Mouse (Mus musculus): ENCODE results near the gene Ccdc47. TPM values are rescaled to one million over a fixed set of nuclear protein-coding genes. Genes with fewer than 3 reads are reported as not detected.
"Not testable (repeated sequence)": the region's sequence is repeated elsewhere in the genome, so short reads cannot be mapped to it uniquely, and the experiment has no call there.

Ccdc47 gene
- polyA plus RNA-seq, 1 experiment from 2014 or later: 65.7 TPM

DNA sequence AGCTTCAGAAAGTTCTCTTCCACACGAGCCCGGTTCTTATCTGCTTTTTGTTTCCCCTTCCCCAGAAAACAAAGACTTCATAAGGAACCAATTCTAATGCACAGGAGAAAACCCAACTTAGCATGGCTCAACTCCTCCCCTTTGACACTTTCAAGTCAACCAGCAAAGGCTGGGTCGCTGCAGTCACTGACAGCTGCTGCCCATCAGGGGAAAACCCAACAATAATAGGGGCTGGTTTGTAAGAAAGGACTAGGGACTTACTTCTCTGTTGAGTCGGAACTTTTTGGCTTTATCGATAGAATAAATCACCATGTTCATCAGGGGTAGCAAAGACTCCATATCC lies 14.1 kb downstream of the Ccdc47 start, which contains the start of gene Strada:
Gene Strada (minus strand): TSS at position 46 of the 343 bp plus-strand sequence.
- Histone ChIP-seq H3K36me3 (ENCODE audit: control insufficient read depth, insufficient read depth, low read length) (peaks cover 3% of the 10 kb centered on the region; the same call in 1 of the 2 replicates), H3K27me3 (ENCODE audit: control insufficient read depth, insufficient read depth, low read length) (no peaks in the 10 kb centered on the region), H3K27ac (ENCODE audit: low read depth, low read length) (no peak within 1 kb of the TSS), H3K4me2 (replicated peaks; ENCODE audit: low read depth, low read length) (no peak within 1 kb of the TSS), H3K9ac (ENCODE audit: low read depth, low read length) (no peak within 1 kb of the TSS), H3K9me3 (ENCODE audit: control insufficient read depth, low read length) (no peaks in the 10 kb centered on the region), H3K4me1 (replicated peaks; ENCODE audit: control insufficient read depth, insufficient read depth, low read length) (no peaks in the 10 kb centered on the region), H3K4me3 (ENCODE audit: low read depth, low read length) (no peak within 1 kb of the TSS)
- ATAC-seq (ENCODE audit: low FRiP score): no peak
- WGBS: 83% methylated on average over 5 of the region's 5 CpGs
- no peak for DNase-seq (ENCODE audit: low spot score)

DNA sequence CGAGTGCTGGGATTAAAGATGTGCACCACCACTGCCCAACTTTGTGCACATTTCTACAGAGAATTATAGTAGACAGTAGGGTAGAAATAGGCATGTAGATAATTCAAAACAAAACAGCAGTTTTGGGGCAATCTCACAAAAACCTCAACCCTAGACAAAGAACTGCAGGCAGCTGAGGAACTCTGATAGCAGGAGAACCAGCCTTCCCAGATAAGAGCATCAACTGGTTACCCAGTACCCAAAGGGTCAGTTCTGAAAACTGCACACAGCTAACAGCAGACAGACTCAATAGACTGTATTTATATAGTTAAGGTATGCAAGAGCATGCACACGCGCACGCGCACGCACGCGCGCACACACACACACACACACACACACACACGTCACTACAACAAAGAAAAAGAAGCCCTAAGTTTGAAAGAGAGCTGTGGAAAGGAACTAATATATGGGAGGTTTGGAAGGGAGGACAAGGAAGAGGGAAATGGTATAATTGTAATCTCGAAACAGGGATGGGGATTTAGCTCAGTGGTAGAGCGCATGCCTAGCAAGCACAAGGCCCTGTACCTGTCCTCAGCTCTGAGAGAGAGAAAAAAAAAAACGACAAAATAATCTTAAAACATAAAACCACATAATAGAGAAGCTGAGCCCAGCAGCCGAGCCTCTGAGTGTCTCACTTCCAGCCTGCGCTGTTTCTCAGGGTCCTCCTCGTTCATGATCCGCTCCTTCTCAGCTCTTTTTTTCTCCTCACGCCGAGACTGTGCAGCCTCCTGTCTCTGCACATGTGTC lies 14.6 kb downstream of the Ccdc47 start:
- WGBS: 93% methylated on average over 19 of the region's 19 CpGs
- Histone ChIP-seq H3K36me3 (ENCODE audit: control insufficient read depth, insufficient read depth, low read length) (peaks cover 3% of the 10 kb centered on the region; the same call in 1 of the 2 replicates), H3K27me3 (ENCODE audit: control insufficient read depth, insufficient read depth, low read length) (no peaks in the 10 kb centered on the region)

DNA sequence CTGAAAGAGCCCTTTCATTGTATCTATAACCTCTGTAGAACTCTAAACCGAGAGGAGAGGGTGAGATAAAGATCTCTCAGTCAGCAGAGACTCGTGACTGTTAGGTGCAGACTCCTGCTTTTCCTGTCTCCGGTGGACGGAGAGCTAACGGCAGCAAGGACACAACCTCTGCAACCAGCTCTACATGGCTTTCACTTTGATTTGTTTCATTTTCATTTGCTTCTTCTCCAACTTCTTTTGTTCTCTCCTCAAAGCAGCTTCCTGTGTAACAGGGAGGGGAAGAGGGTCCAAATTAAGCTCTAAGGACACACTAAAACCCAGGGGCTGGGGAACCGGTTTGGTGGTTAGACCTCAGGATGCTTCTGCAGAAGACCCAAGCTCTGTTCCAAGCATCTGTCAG lies 15.4 kb downstream of the Ccdc47 start:
- Histone ChIP-seq H3K9me3 (ENCODE audit: control insufficient read depth, low read length) (no peaks in the 10 kb centered on the region), H3K9ac (ENCODE audit: low read depth, low read length) (no peak overlapping the region), H3K27me3 (ENCODE audit: control insufficient read depth, insufficient read depth, low read length) (no peaks in the 10 kb centered on the region), H3K4me1 (replicated peaks; ENCODE audit: control insufficient read depth, insufficient read depth, low read length) (no peaks in the 10 kb centered on the region), H3K36me3 (ENCODE audit: control insufficient read depth, insufficient read depth, low read length) (peaks cover 3% of the 10 kb centered on the region; the same call in 1 of the 2 replicates), H3K27ac (ENCODE audit: low read depth, low read length) (no peak overlapping the region), H3K4me2 (replicated peaks; ENCODE audit: low read depth, low read length) (no peak overlapping the region), H3K4me3 (ENCODE audit: low read depth, low read length) (no peak overlapping the region)
- DNase-seq (ENCODE audit: low spot score) (no peak), ATAC-seq (ENCODE audit: low FRiP score) (no peak)
- 86% methylated on average over 6 of the region's 6 CpGs for WGBS

More for the DNA sequence above, 14.6 kb downstream of the Ccdc47 start:
- H3K9me3 ChIP-seq (ENCODE audit: control insufficient read depth, low read length): no peaks in the 10 kb centered on the region
- H3K4me2 ChIP-seq (replicated peaks; ENCODE audit: low read depth, low read length): no peak overlapping the region
- H3K4me3 ChIP-seq (ENCODE audit: low read depth, low read length): no peak overlapping the region
- no peak overlapping the region for H3K9ac ChIP-seq (ENCODE audit: low read depth, low read length)
- ATAC-seq (ENCODE audit: low FRiP score): no peak
- H3K27ac ChIP-seq (ENCODE audit: low read depth, low read length): no peak overlapping the region
- no peak for DNase-seq (ENCODE audit: low spot score)
- no peaks in the 10 kb centered on the region for H3K4me1 ChIP-seq (replicated peaks; ENCODE audit: control insufficient read depth, insufficient read depth, low read length)

GRCm38 (mm10) chr11:106199997-106200396 lies 16.1 kb downstream of the Ccdc47 start:
- DNase-seq (ENCODE audit: low spot score); H3K27me3 ChIP-seq (ENCODE audit: control insufficient read depth, insufficient read depth, low read length); ATAC-seq (ENCODE audit: low FRiP score); H3K9me3 ChIP-seq (ENCODE audit: control insufficient read depth, low read length); H3K4me2 ChIP-seq (replicated peaks; ENCODE audit: low read depth, low read length); H3K4me1 ChIP-seq (replicated peaks; ENCODE audit: control insufficient read depth, insufficient read depth, low read length); H3K36me3 ChIP-seq (ENCODE audit: control insufficient read depth, insufficient read depth, low read length); H3K4me3 ChIP-seq (ENCODE audit: low read depth, low read length); H3K27ac ChIP-seq (ENCODE audit: low read depth, low read length); H3K9ac ChIP-seq (ENCODE audit: low read depth, low read length): not testable (repeated sequence)
- WGBS: 97% methylated on average over 7 of the region's 7 CpGs

GRCm38 (mm10) chr11:106198277-106198676 lies 17.9 kb downstream of the Ccdc47 start:
- no peak overlapping the region for H3K4me3 ChIP-seq (ENCODE audit: low read depth, low read length)
- no peak overlapping the region for H3K9ac ChIP-seq (ENCODE audit: low read depth, low read length)
- H3K27me3 ChIP-seq (ENCODE audit: control insufficient read depth, insufficient read depth, low read length): no peaks in the 10 kb centered on the region
- H3K36me3 ChIP-seq (ENCODE audit: control insufficient read depth, insufficient read depth, low read length): peaks cover 3% of the 10 kb centered on the region; the same call in 1 of the 2 replicates
- no peak overlapping the region for H3K4me2 ChIP-seq (replicated peaks; ENCODE audit: low read depth, low read length)
- no peaks in the 10 kb centered on the region for H3K9me3 ChIP-seq (ENCODE audit: control insufficient read depth, low read length)
- 90% methylated on average over 4 of the region's 4 CpGs for WGBS
- no peak for ATAC-seq (ENCODE audit: low FRiP score)
- H3K27ac ChIP-seq (ENCODE audit: low read depth, low read length): no peak overlapping the region
- DNase-seq (ENCODE audit: low spot score): no peak
- H3K4me1 ChIP-seq (replicated peaks; ENCODE audit: control insufficient read depth, insufficient read depth, low read length): no peaks in the 10 kb centered on the region

GRCm38 (mm10) chr11:106195341-106195740 lies 20.8 kb downstream of the Ccdc47 start:
- DNase-seq (ENCODE audit: low spot score) (no peak), ATAC-seq (ENCODE audit: low FRiP score) (no peak)
- Histone ChIP-seq H3K4me2 (replicated peaks; ENCODE audit: low read depth, low read length) (no peak overlapping the region), H3K4me3 (ENCODE audit: low read depth, low read length) (no peak overlapping the region), H3K4me1 (replicated peaks; ENCODE audit: control insufficient read depth, insufficient read depth, low read length) (no peaks in the 10 kb centered on the region), H3K36me3 (ENCODE audit: control insufficient read depth, insufficient read depth, low read length) (no peaks in the 10 kb centered on the region), H3K27ac (ENCODE audit: low read depth, low read length) (no peak overlapping the region), H3K9me3 (ENCODE audit: control insufficient read depth, low read length) (no peaks in the 10 kb centered on the region), H3K9ac (ENCODE audit: low read depth, low read length) (no peak overlapping the region), H3K27me3 (ENCODE audit: control insufficient read depth, insufficient read depth, low read length) (no peaks in the 10 kb centered on the region)

- DNase-seq (ENCODE audit: low spot score) (no peak), ATAC-seq (ENCODE audit: low FRiP score) (no peak)
- Histone ChIP-seq H3K9me3 (ENCODE audit: control insufficient read depth, low read length) (no peaks in the 10 kb centered on the region), H3K9ac (ENCODE audit: low read depth, low read length) (no peak overlapping the region), H3K4me2 (replicated peaks; ENCODE audit: low read depth, low read length) (no peak overlapping the region), H3K27ac (ENCODE audit: low read depth, low read length) (no peak overlapping the region), H3K27me3 (ENCODE audit: control insufficient read depth, insufficient read depth, low read length) (no peaks in the 10 kb centered on the region), H3K4me3 (ENCODE audit: low read depth, low read length) (no peak overlapping the region), H3K4me1 (replicated peaks; ENCODE audit: control insufficient read depth, insufficient read depth, low read length) (no peaks in the 10 kb centered on the region), H3K36me3 (ENCODE audit: control insufficient read depth, insufficient read depth, low read length) (no peaks in the 10 kb centered on the region)
- 92% methylated on average over 7 of the region's 7 CpGs for WGBS
These were observed 21.3 kb downstream of the Ccdc47 start for GRCm38 (mm10) chr11:106194891-106195290.

DNA sequence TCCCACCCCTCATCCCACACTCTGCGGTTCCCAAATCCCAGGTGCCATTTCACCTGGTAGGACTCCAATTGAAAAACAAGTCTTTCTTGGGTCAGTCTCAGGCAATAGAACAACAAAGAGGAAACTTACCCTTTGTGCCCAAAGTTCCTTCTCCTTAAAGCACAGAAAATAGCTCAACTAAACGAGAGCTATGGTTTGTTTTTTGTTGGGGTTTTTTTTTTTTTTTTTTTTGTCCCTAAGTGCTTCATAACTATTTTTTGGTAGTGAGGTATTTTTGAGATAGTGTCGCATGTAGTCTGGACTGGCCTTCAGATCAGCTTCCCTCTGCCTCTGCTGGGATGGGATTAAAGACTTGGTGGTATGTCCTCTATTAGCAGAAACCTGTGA lies 22.0 kb downstream of the Ccdc47 start:
- no peaks in the 10 kb centered on the region for H3K36me3 ChIP-seq (ENCODE audit: control insufficient read depth, insufficient read depth, low read length)
- peak overlapping the region; percentile 74 for H3K4me3 ChIP-seq (ENCODE audit: low read depth, low read length)
- no peaks in the 10 kb centered on the region for H3K27me3 ChIP-seq (ENCODE audit: control insufficient read depth, insufficient read depth, low read length)
- peak overlapping the region; percentile 76 for H3K27ac ChIP-seq (ENCODE audit: low read depth, low read length)
- peak overlapping the region; percentile 60 for H3K4me2 ChIP-seq (replicated peaks; ENCODE audit: low read depth, low read length)
- ATAC-seq (ENCODE audit: low FRiP score) (no peak), DNase-seq (ENCODE audit: low spot score) (no peak)
- H3K9me3 ChIP-seq (ENCODE audit: control insufficient read depth, low read length): no peaks in the 10 kb centered on the region
- H3K9ac ChIP-seq (ENCODE audit: low read depth, low read length): peak overlapping the region; percentile 48
- 43% methylated on average over 3 of the region's 3 CpGs for WGBS
- H3K4me1 ChIP-seq (replicated peaks; ENCODE audit: control insufficient read depth, insufficient read depth, low read length): no peaks in the 10 kb centered on the region
